Mouse (Mus musculus): Measurements from ENCODE around the gene Ubtd1. TPM values are rescaled to one million over a fixed set of nuclear protein-coding genes. Genes with fewer than 3 reads are reported as not detected.

The Ubtd1 gene
- polyA plus RNA-seq, 1 experiment = 39.2 TPM

DNA sequence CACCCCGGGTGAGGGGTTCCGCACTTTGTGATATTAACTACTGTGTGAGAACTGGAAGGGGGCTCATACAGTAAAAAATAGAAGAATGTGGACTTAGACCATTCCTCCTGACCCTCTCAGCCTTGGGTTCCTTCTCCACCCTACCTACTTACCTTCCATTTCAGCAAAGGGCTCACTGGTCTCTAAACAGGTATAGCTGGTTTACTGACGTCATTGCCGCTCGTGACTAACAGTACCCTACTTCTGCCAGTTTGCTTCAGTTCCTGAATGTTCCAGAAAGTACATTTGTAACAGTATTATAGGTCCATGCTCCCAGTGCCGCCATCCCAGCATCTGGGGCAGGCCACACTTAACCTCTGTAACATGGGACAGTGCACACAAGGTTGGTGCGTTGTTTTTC, 12.5 kb downstream of the Ubtd1 start:
- no peak for DNase-seq (ENCODE audit: low spot score)

DNA sequence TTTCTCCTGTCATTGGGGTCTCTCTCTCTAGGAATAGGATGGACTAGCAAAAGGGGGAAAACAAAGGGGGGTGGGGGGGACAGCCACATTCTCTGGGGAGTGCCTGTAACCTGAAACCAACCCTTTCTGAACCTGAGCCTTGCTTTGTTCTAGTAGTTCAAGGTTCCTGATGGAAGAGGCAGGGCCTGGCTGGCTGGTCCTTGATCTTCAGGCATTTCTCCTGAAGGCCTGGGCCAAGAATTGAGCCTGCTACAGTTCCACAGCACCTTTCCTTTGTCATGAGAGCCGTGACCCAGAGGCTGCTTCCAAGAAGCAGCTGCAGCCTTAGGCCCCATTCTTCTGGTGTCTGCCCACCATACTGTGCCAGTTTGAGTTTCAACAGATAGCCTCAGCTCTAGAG, 13.9 kb downstream of the Ubtd1 start:
- no peak for DNase-seq (ENCODE audit: low spot score)

DNA sequence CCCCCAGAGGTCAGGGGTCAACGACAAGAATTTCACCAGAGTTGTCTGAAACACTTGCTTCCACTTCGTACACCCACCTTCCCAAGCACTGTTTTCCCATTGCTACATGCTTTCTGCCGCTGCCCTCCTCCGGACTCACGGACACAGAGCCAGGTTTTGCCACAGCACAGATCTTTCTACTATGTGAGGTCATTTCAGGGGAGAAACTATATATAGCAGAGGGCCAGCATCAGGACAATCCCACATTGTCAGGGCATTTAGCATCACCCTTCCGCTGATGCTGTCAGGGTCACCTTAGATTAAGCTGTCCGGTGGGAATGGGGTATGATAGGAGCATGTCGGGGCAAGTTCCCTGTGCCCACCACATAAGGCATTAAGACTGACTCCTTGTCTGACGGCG, 15.5 kb downstream of the Ubtd1 start:
- DNase-seq (ENCODE audit: low spot score) = no peak

GRCm38 (mm10) chr19:41998770-41999548, 17.4 kb downstream of the Ubtd1 start:
- no peak for DNase-seq (ENCODE audit: low spot score)

- DNase-seq (ENCODE audit: low spot score) = no peak
Observed at GRCm38 (mm10) chr19:41999688-42000283, 18.2 kb downstream of the Ubtd1 start.

- DNase-seq (ENCODE audit: low spot score) = no peak
Observed at GRCm38 (mm10) chr19:42000446-42000958, 18.9 kb downstream of the Ubtd1 start.

DNA sequence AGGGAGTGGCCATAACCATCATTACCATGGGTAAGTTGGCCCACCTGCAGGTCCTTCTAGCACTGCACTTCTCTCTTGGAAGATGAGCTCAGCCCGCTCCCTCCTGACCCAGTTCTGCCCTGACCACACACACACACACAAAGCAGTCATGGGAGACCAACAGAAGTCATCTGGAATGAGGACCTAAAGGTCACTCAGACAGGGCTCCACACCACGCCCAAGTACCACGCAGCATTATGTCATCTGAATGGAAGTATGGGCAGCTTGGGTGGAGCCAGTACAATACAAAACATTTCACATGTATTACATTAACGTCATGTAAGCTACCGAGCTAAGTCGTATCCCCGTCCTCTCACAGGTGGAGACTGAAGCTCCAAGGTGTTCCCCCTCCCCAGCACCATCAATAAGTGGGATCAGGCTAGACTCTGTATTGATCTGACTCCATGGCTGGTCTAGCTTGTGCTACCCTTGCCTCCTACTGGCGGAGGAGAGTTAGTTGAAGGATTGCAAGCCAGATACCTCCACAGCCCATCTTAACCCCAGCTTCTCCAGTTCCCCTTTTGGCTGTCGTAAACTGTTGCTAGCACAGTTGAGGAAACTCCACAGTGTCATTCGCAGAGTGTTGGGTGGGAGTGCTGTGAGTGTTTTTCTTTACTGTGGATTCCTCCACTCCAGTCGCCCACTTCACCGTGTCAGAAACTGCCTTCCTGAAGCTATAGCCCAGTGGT, 19.9 kb downstream of the Ubtd1 start:
- DNase-seq (ENCODE audit: low spot score) = no peak

GRCm38 (mm10) chr19:42004258-42004657, 22.7 kb downstream of the Ubtd1 start:
- no peak for DNase-seq (ENCODE audit: low spot score)

- no peak for DNase-seq (ENCODE audit: low spot score)
Observed at GRCm38 (mm10) chr19:42005616-42006015, 24.1 kb downstream of the Ubtd1 start.

GRCm38 (mm10) chr19:42006568-42006967, 25.0 kb downstream of the Ubtd1 start:
- DNase-seq (ENCODE audit: low spot score) = no peak

DNA sequence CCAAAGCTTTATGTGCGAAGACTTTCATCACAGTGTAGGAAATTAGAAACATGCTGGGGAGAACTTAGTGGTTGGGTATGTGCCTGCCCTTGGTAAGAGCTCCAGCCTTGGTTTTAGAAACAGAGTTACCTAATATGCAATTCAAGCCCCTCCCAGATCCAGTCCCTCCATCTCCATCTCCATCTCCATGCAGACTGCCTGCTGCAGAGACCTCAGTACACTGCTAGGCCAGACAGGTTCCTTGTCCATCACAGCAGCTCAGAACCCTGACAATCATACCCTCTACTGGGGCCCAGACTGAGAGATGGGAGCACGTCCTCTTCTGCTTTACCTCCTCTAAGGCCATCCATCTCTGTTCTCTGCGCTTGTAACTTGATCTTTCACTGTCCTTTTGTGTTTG, 27.0 kb downstream of the Ubtd1 start:
- DNase-seq (ENCODE audit: low spot score) = no peak

GRCm38 (mm10) chr19:42009067-42009466, 27.5 kb downstream of the Ubtd1 start:
- DNase-seq (ENCODE audit: low spot score) = no peak

GRCm38 (mm10) chr19:42010436-42010835, 28.9 kb downstream of the Ubtd1 start:
- no peak for DNase-seq (ENCODE audit: low spot score)

DNA sequence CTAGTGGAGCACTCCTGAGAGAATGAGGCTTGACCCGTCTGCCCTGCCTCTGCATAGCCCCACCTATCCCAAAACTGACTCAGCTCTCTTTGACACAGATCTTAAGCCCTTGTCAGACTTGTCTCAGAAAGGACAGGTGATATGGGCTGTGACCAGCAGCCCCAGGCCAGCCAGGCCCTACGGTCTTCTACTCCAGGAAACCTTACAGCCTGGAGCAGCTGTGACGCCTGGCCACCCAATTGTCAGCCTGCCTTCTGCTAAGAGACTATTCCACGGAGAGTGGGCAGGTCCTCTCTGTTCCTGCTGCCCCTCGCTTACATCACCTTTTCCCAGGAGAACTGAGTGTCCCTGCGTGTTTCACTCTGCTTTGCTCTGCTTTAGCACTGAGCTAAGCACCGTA, 29.6 kb downstream of the Ubtd1 start:
- DNase-seq (ENCODE audit: low spot score) = no peak

DNA sequence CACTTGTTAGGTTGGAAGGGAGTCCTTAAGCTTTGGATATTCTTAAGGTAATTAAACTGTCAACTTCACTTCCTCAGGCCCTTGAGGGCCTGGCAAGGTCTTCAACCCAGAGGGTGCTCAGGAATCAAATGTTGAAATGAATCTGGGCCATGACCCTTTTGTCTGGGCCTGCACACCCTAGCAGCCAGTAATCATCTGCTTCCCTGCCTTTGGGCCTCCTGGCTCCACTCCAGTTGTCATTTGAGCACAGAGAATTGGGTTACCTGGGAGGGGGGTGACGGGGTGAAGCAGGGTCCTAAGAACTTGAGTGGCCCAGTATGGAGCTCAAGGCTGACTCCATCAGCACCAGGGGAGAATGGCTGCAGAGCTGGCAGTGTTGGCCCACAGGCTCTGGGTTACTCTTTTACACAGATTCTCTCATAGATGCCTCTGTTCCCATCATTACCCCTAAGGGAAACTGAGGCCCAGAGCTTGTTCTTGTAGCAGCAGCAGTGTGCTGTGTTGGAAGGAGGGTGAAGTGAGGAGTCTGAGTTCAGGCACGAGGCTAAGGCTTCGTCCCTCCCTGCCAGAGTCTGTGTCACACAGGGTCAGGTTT, 32.8 kb downstream of the Ubtd1 start:
- no peak for DNase-seq (ENCODE audit: low spot score)

GRCm38 (mm10) chr19:42015001-42015400, 33.4 kb downstream of the Ubtd1 start:
- DNase-seq (ENCODE audit: low spot score) = no peak

GRCm38 (mm10) chr19:42016251-42016650, 34.7 kb downstream of the Ubtd1 start:
- DNase-seq (ENCODE audit: low spot score) = no peak

DNA sequence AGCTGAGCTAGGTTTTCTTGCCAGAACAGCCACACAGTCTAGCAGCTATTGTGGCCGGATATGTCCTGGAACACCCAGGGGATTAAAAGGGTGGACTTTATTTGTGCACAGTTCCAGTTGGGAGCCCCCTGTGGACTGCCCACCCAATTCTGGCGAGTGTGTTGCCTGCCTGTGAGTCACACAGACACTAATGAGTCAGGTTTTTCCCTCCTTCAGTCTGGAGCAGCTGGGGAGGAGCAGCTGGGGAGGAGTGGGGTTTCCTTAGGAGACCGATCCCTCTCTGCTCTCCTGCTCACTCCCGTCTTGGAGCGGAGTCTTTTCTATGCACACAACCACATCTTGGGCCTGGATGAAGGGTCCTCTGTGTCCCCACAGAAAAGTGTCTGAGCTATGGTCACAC, 35.3 kb downstream of the Ubtd1 start:
- DNase-seq (ENCODE audit: low spot score) = no peak

DNA sequence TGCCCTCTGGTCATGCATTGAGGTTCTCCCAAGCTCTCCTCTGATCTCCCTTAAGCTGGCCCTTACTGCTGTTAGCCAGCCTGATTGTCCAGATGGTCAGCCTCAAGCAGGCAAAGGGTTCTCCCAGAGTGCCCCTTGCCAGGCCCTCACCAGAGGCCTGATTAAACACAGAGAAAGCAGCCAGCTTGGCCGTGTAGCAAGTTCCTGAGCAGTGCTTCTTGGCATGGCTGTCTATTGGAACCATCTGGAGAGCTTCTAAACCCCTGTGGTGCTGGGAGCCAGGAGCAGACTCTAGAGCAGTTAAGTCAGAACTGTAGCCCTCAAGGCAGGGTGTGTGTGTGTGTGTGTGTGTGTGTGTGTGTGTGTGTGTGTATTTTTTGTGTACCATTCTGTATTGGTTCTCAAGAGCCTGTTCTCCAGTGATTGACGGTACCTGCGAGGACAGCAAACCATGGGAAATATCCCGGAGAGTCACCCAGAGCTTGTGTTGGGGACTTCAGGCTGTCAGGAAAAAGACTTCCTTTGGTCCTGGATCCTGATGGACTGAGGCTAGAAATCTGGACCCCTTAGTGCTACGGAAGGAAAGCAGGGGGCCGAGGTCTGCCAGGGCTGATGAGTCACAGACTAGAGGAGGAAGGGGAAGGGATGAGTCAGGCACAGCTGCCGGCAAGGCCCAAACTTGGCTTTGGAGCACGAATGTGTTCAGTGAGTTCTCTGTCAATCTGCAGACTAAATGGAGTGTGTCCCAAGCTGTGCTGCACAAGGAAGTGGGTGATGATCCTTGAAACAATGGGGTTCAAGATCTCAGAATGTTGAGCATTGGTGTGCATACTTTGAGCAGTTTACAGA, 36.1 kb downstream of the Ubtd1 start:
- no peak for DNase-seq (ENCODE audit: low spot score)

- DNase-seq (ENCODE audit: low spot score) = no peak
Observed at GRCm38 (mm10) chr19:42019011-42019522, 37.5 kb downstream of the Ubtd1 start.
